Mouse (Mus musculus): ENCODE measurements around the gene Zfp169.
A peak's percentile ranks its signal among the peaks of the same experiment; 100 is the strongest.

Gene Zfp169

GRCm38 (mm10) chr13:48513003-48513929 lies at the start of gene Zfp169, which contains the start of gene A830005F24Rik:
TSS of gene Zfp169 (minus strand) at chr13:48513451.
TSS of gene A830005F24Rik (plus strand) at chr13:48513570.
- peak; percentile 50 for DNase-seq (ENCODE audit: extremely low spot score, low read depth, low spot score)

- DNase-seq (ENCODE audit: extremely low spot score, low read depth, low spot score) = no peak
These were observed 49.1 kb upstream of the Zfp169 start for GRCm38 (mm10) chr13:48562336-48562735.

- DNase-seq (ENCODE audit: extremely low spot score, low read depth, low spot score) = no peak
These were observed 48.2 kb upstream of the Zfp169 start for GRCm38 (mm10) chr13:48561481-48561880.

- DNase-seq (ENCODE audit: extremely low spot score, low read depth, low spot score) = no peak
These were observed 42.7 kb upstream of the Zfp169 start for GRCm38 (mm10) chr13:48555976-48556375.

DNA sequence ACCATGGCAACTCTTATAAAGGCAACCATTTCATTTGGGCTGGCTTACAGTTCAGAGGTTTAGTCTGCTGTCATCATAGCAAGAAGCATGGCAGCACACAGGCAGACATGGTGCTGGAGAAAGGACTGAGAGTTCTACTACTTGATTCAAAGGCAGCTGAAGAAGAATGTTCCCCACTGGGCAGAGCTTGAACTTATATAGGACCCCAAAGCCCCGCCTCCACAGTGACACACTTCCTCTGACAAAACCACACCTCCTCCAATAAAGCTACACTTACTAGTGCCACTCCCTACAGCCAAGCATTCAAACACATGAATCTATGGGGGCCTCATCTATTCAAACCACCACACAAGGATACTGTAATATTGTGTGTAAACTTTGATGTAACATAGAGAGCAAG lies 41.3 kb upstream of the Zfp169 start:
- DNase-seq (ENCODE audit: extremely low spot score, low read depth, low spot score) = no peak

DNA sequence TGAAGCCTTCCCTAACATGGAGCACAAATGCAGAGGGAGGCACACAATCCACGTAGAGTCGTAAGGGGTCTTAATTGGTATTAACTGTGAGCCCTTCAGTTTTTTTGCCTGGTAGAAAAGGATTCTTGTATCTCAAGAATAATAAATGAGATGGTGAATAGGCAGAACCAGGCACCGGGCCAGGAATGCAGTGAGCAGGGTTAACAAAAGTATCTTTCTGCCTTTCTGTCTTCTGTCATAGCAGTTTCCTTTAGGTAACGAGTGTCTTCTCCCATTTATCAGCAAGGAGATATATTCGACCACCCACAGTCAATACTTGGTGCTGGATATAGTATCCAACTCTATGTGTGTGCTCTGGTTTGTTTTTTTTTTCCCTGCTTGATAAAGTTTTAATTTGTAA lies 40.3 kb upstream of the Zfp169 start:
- DNase-seq (ENCODE audit: extremely low spot score, low read depth, low spot score) = no peak

- DNase-seq (ENCODE audit: extremely low spot score, low read depth, low spot score) = no peak
These were observed 39.2 kb upstream of the Zfp169 start for GRCm38 (mm10) chr13:48552181-48553090.

GRCm38 (mm10) chr13:48548296-48548695 lies 35.0 kb upstream of the Zfp169 start:
- DNase-seq (ENCODE audit: extremely low spot score, low read depth, low spot score) = no peak

- no peak for DNase-seq (ENCODE audit: extremely low spot score, low read depth, low spot score)
These were observed 34.4 kb upstream of the Zfp169 start for GRCm38 (mm10) chr13:48547623-48548022.

- DNase-seq (ENCODE audit: extremely low spot score, low read depth, low spot score) = peak; percentile 89
These were observed 33.2 kb upstream of the Zfp169 start for GRCm38 (mm10) chr13:48546330-48546917.

- DNase-seq (ENCODE audit: extremely low spot score, low read depth, low spot score) = peak; percentile 95
These were observed 32.4 kb upstream of the Zfp169 start for GRCm38 (mm10) chr13:48545476-48546281.

DNA sequence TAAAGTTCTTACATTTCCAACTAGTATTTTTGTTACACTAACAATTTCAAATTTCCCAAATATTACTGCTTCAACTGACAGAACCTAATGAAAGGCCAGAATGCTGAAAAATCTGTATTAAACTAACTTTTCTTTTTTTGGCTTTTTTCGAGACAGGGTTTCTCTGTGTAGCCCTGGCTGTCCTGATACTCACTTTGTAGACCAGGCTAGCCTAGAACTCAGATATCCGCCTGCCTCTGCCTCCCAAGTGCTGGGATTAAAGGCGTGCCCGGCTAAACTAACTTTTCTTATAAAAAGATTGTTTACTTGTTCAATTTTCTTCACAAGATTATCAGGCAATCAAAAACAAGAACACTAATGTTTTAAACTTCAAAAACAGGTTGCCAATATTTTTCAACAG lies 31.6 kb upstream of the Zfp169 start:
- no peak for DNase-seq (ENCODE audit: extremely low spot score, low read depth, low spot score)

DNA sequence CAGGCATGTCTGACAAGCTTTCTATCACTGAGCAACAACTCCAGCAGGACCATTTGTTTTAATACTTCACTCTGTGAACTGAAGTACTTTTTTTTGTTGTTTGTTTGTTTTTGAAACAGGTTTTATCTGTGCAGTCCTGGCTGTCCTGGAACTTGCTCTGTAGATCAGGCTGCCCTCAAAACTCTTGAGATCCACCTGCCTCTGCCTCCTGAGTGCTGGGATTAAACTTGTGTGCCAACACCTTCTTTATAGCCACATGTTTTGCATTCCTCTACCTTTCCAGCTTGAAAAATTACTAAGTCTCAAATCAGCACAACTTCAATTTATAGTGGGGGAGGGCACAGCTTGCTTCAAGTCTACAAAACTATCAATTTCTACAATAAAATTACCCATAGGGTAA lies 31.1 kb upstream of the Zfp169 start:
- no peak for DNase-seq (ENCODE audit: extremely low spot score, low read depth, low spot score)

DNA sequence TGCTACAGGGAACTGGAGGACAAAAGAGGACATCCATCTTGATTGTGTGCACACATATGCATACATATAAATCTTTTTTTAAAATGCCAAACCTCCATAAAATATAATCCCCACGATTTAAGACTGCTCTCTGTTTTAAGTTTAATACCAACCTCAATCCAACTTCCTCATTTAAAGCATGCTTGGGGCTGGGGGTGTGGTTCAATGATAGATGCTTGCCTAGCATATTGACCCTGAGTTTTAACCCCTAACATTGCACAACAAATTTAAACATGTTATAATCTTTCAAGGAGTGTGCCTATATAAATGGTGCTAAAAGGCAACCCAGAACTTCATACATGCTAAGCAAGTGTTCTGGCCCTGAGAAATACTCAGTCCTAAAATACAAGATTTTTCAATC lies 27.2 kb upstream of the Zfp169 start:
- DNase-seq (ENCODE audit: extremely low spot score, low read depth, low spot score) = no peak

DNA sequence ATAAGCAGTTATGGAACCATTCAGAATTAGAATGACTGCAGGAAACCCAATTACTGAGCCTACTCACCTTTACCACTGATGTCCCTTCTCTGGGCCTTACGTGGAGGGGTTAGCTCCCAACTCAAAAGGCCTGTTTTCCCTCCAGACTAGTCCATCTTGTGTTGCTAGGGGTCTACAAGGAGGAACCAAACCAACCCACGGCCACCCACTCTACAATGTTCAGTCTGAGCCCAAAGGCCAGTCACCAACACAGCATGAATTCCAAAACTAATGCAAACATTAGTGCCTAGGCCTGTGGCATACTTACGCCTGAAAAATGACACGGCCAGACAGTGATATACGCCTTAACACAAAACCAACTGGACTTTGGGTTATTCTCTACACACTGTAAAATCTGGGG lies 20.2 kb upstream of the Zfp169 start:
- DNase-seq (ENCODE audit: extremely low spot score, low read depth, low spot score) = no peak

GRCm38 (mm10) chr13:48531448-48531847 lies 18.2 kb upstream of the Zfp169 start:
- DNase-seq (ENCODE audit: extremely low spot score, low read depth, low spot score) = no peak

GRCm38 (mm10) chr13:48530685-48531084 lies 17.4 kb upstream of the Zfp169 start:
- no peak for DNase-seq (ENCODE audit: extremely low spot score, low read depth, low spot score)

GRCm38 (mm10) chr13:48529028-48529427 lies 15.8 kb upstream of the Zfp169 start:
- no peak for DNase-seq (ENCODE audit: extremely low spot score, low read depth, low spot score)

GRCm38 (mm10) chr13:48528123-48528871 lies 15.0 kb upstream of the Zfp169 start:
- peak; percentile 84 for DNase-seq (ENCODE audit: extremely low spot score, low read depth, low spot score)

DNA sequence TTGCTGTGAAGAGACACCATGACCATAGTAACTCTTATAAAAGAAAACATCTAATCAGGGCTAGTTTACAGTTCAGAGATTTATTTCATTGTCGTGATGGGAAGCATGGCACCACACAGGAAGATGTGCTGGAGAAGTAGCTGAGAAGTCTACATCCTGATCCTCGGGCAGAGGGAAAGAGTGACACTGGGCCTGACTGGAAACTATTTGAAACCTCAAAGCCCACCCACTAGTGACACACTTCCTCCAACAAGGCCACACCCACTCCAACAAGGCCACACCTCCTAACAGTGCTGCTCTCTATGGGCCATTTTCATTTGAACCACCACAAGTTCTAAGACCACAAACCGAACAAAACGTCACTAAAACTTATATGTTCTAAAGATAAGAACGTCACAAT lies 12.5 kb upstream of the Zfp169 start:
- no peak for DNase-seq (ENCODE audit: extremely low spot score, low read depth, low spot score)
